Mouse (Mus musculus) forebrain, postnatal 0 days (tissue): ENCODE measurements around the gene Olfml2b. TPM values are rescaled to one million over a fixed set of nuclear protein-coding genes. Genes with fewer than 3 reads are reported as not detected.

Experiments used
- ATAC-seq: fragments of 200-750 bp; cut with Nextera tagmentation; 2 replicates; pipeline ENCODE4 v1.8.0; 2017; ENCODE audit warnings: mild to moderate bottlenecking, moderate library complexity
- DNase-seq: peaks from one replicate; pipeline ENCODE4 v3.0.0-alpha.2; 2015
- H3K27ac ChIP-seq: fragments of 300-500 bp; sonication (generic); 2 replicates; pipeline ENCODE4 v1.5.1; 2014; ENCODE audit warnings: low read depth, mild to moderate bottlenecking, antibody characterized with exemption, low read length, moderate library complexity, mixed read lengths
- H3K27me3 ChIP-seq: fragments of 300-500 bp; sonication (generic); 2 replicates; pipeline ENCODE4 v1.6.1; 2014; ENCODE audit warnings: mild to moderate bottlenecking, low read length, mixed read lengths; ENCODE audit not compliant: insufficient read depth
- H3K36me3 ChIP-seq: fragments of 300-500 bp; sonication (generic); 2 replicates; pipeline ENCODE4 v1.6.1; 2014; ENCODE audit warnings: mild to moderate bottlenecking, moderate library complexity; ENCODE audit not compliant: insufficient read depth
- H3K4me1 ChIP-seq: fragments of 300-500 bp; sonication (generic); 2 replicates; pipeline ENCODE4 v1.6.1; 2014; ENCODE audit warnings: antibody characterized with exemption; ENCODE audit not compliant: insufficient read depth
- H3K4me2 ChIP-seq: fragments of 300-500 bp; sonication (generic); 2 replicates; pipeline ENCODE4 v1.6.1; 2014; ENCODE audit warnings: low read depth, mild to moderate bottlenecking, moderate library complexity
- H3K4me3 ChIP-seq: fragments of 300-500 bp; sonication (generic); 2 replicates; pipeline ENCODE4 v1.5.1; 2014; ENCODE audit warnings: low read depth, low read length, mixed read lengths
- H3K9ac ChIP-seq: fragments of 300-500 bp; sonication (generic); 2 replicates; pipeline ENCODE4 v1.6.1; 2014; ENCODE audit warnings: mild to moderate bottlenecking
- H3K9me3 ChIP-seq: fragments of 300-500 bp; sonication (generic); 2 replicates; pipeline ENCODE4 v1.6.1; 2016; ENCODE audit warnings: low read length
- CTCF ChIP-seq: sonication (generic); IDR thresholded peaks from 2 replicates; pipeline ENCODE4 v1.5.1; 2016; ENCODE audit warnings: antibody characterized with exemption, control low read depth, low read depth
- WGBS: fragments of 180-500 bp; shearing (Covaris S2); extraction: QIAGEN DNeasy Blood & Tissue Kit; methylation state at CpG from one replicate; pipeline ENCODE4 v1.1.7; 2014; 5-methylcytosine and 5-hydroxymethylcytosine counted together
- polyA plus RNA-seq: library from polyadenylated mRNA; unstranded; fragments of >200 nt; fragmentation: Nextera tagmentation; extraction: Ambion mirVana; gene quantifications from 2 replicates; pipeline ENCODE4 v1.2.1, GENCODE M21; 2015
- total RNA-seq: library from RNA; depleted of rRNA; stranded (reverse); fragments of >200 nt; gene quantifications from 2 replicates; pipeline ENCODE4 v1.2.3, GENCODE M21; 2014

The Olfml2b gene
- total and polyA plus RNA-seq, 2 experiments from 2014 or later, result 7.9 to 13.1 TPM

DNA sequence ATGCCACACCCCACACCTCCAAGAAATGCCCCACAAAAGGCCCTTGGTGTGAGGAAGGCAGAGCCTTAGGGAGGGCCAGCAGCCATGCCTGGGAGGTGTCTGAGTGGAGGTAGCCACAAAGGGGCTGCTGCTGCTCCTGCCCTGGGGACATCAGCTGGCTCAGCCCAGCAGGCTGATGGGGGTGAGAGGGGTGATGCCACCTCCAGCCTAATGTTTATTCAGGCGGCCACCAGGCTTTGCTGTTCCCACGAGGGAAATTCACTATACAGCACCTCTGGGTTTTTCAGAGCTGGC is 12.8 kb downstream of the Olfml2b start:
- peaks cover 6% of the 10 kb centered on the region; the same call in 1 of the 2 replicates for H3K4me1 ChIP-seq
- no peak overlapping the region for H3K4me3 ChIP-seq
- H3K27me3 ChIP-seq, result no peaks in the 10 kb centered on the region
- no peak overlapping the region for H3K4me2 ChIP-seq
- no peaks in the 10 kb centered on the region for H3K9me3 ChIP-seq
- DNase-seq (no peak), ATAC-seq (no peak)
- 0 out of 2 replicates have a peak, but pooled peaks cover 1% of the 10 kb centered on the region for H3K36me3 ChIP-seq
- TF ChIP-seq CTCF, result no peak
- no peak overlapping the region for H3K9ac ChIP-seq
- WGBS, result 51% methylated on average over 2 of the region's 2 CpGs
- H3K27ac ChIP-seq, result no peak overlapping the region

DNA sequence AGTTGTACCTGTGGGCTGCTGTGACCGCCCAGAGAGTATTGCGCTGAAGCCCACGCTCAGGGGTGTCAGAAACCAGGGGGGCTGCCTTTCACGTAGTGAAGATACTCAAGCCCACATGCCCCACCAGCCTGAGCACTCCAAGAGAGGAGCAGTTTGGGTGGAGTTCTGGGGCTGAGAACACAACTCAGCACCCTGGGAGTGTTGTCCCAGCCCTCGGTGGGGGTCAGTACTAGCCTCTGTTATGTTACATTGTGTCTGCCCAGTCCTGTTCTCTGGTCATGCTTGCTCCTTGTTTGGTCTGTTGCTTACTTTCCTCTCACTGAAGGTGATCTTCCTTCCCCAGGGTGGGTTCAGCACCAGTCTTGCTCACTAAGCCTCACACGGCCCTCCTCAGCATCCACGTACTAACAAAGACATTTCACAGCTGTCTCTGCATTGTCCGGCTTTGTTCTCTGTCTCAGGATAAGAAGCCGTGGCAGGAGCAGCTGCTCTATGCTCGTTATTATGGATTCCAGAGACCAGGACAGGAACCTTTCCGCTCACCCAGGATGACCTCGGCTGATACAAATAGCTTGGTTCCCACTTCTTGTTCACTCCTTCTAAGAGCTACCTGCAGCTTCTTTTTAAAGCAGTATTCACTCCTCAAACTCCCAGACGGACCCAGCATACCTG is 13.4 kb downstream of the Olfml2b start:
- Histone ChIP-seq H3K4me3 (no peak overlapping the region), H3K27me3 (no peaks in the 10 kb centered on the region), H3K4me2 (no peak overlapping the region), H3K36me3 (peaks cover 7% of the 10 kb centered on the region; the same call in 1 of the 2 replicates), H3K9me3 (no peaks in the 10 kb centered on the region), H3K4me1 (peaks cover 6% of the 10 kb centered on the region; the same call in 1 of the 2 replicates), H3K9ac (no peak overlapping the region), H3K27ac (no peak overlapping the region)
- WGBS, result 59% methylated on average over 13 of the region's 13 CpGs
- ATAC-seq (no peak), DNase-seq (no peak)
- TF ChIP-seq CTCF, result no peak

GRCm38 (mm10) chr1:170659260-170659659 is 14.9 kb downstream of the Olfml2b start:
- DNase-seq, result no peak
- no peak for ATAC-seq
- peaks cover 11% of the 10 kb centered on the region; the same call in 1 of the 2 replicates for H3K36me3 ChIP-seq
- WGBS, result 81% methylated on average over 13 of the region's 13 CpGs
- H3K9ac ChIP-seq, result no peak overlapping the region
- no peak for TF ChIP-seq CTCF
- no peaks in the 10 kb centered on the region for H3K9me3 ChIP-seq
- H3K4me2 ChIP-seq, result no peak overlapping the region
- H3K4me1 ChIP-seq, result peaks cover 6% of the 10 kb centered on the region; the same call in 1 of the 2 replicates
- no peaks in the 10 kb centered on the region for H3K27me3 ChIP-seq
- H3K4me3 ChIP-seq, result no peak overlapping the region
- no peak overlapping the region for H3K27ac ChIP-seq

- no peak overlapping the region for H3K4me2 ChIP-seq
- no peaks in the 10 kb centered on the region for H3K4me1 ChIP-seq
- no peak overlapping the region for H3K9ac ChIP-seq
- TF ChIP-seq CTCF, result no peak
- no peak for DNase-seq
- H3K36me3 ChIP-seq, result peaks cover 19% of the 10 kb centered on the region
- H3K9me3 ChIP-seq, result no peaks in the 10 kb centered on the region
- ATAC-seq, result no peak
- no peak overlapping the region for H3K27ac ChIP-seq
- H3K4me3 ChIP-seq, result no peak overlapping the region
- 75% methylated on average over 11 of the region's 11 CpGs for WGBS
- H3K27me3 ChIP-seq, result no peaks in the 10 kb centered on the region
Observed at GRCm38 (mm10) chr1:170664620-170665185, 20.4 kb downstream of the Olfml2b start.

DNA sequence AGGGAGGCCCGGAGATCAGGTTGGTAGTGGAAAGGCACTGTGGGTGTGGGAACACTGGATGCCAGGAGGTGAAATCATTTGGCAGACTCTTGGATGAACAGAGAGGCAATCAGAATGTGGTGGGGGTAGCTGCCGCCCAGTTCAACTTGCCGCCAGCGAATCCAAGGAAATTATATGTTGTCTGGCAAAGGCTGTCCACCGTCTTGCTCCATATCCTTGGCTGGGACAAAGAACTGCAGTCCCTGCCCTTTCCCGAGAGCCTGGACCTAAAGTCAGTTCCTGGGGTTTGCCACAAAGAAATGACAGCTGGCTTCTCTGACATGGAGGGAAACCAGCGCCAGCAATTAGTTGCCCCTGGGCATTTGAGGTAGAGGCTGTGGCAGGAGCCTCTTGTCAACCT is 20.9 kb downstream of the Olfml2b start:
- Histone ChIP-seq H3K9ac (no peak overlapping the region), H3K36me3 (peaks cover 24% of the 10 kb centered on the region), H3K4me2 (no peak overlapping the region), H3K27me3 (no peaks in the 10 kb centered on the region), H3K9me3 (no peaks in the 10 kb centered on the region), H3K4me1 (no peaks in the 10 kb centered on the region), H3K27ac (no peak overlapping the region), H3K4me3 (no peak overlapping the region)
- TF ChIP-seq CTCF, result no peak
- no peak for DNase-seq
- 59% methylated on average over 7 of the region's 7 CpGs for WGBS
- no peak for ATAC-seq

- no peak overlapping the region for H3K27ac ChIP-seq
- no peak overlapping the region for H3K9ac ChIP-seq
- peaks cover 18% of the 10 kb centered on the region for H3K36me3 ChIP-seq
- no peaks in the 10 kb centered on the region for H3K9me3 ChIP-seq
- no peak for TF ChIP-seq CTCF
- DNase-seq, result no peak
- ATAC-seq, result peak; percentile 14; the same call in 1 of the 2 replicates
- H3K4me2 ChIP-seq, result no peak overlapping the region
- H3K4me1 ChIP-seq, result no peaks in the 10 kb centered on the region
- no peak overlapping the region for H3K4me3 ChIP-seq
- 57% methylated on average over 9 of the region's 9 CpGs for WGBS
- no peaks in the 10 kb centered on the region for H3K27me3 ChIP-seq
Observed at GRCm38 (mm10) chr1:170674184-170674775, 29.9 kb downstream of the Olfml2b start.

DNA sequence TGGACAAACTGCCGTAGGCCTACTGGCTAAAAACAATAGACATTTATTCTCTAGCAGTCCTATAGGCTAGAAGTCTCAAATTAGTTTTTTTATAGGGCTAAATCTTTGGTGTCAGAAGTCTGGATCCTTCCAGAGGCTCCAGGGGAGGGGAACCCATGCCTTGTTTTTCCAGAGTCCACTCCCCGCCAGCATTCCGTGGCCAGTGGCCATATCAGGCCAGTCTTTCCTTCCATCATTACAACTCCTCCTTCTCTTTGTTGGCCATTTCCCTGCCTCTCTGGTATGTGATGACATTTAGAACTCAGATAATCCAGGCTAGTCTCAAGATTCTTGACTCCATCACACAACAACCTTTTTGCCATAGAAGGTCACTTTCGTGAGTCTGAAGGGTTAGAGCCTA is 33.3 kb downstream of the Olfml2b start:
- Histone ChIP-seq H3K27ac (no peak overlapping the region), H3K4me3 (no peak overlapping the region), H3K9ac (no peak overlapping the region), H3K36me3 (peaks cover 13% of the 10 kb centered on the region), H3K4me2 (no peak overlapping the region), H3K27me3 (no peaks in the 10 kb centered on the region), H3K9me3 (no peaks in the 10 kb centered on the region), H3K4me1 (no peaks in the 10 kb centered on the region)
- no peak for TF ChIP-seq CTCF
- ATAC-seq (no peak), DNase-seq (no peak)
- 90% methylated on average over 4 of the region's 4 CpGs for WGBS
